Mouse (Mus musculus): ENCODE measurements around the gene Pald1. TPM values are rescaled to one million over a fixed set of nuclear protein-coding genes. Genes with fewer than 3 reads are reported as not detected.
A peak's percentile ranks its signal among the peaks of the same experiment; 100 is the strongest.

The Pald1 gene
- 10 to 100 TPM; 13.2 to 24.9 (median 19.0) TPM for total RNA-seq (2022)

DNA sequence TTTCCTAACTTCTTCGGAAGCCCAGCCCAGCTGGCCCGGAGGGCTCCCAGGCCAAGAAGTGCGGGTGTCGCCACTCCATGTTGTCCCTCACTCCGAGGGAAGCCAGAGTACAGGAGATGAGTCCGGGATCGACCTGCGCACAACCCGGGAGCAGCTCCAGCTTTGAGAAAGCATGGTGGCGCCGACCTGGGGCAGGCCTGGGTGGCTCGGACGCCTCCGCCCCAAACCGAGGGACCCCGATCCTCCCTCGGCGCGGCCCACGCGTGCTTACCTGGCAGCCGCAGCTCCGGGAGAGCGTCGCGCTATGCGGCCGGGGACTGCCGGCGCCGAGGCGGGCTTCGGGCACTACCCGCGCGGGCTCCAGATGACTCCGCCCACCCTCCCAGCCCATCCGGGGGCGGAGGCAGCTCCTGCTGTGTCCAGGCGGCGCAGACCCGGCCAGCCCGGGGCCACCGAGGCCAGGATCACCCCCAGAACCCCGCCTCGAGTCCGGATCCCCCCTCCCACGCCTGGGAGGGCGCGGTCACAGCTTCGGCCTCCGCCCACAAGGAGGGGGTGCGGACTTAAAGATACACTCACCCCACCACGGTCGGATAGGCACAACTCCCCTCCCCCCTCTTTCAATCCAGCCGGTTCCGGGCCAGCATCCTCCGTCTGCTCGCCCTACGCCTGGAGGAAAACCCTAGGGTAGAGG is at the start of gene Pald1:
Gene Pald1, minus strand, starts transcription at position 510 of the 694 bp plus-strand sequence.
- peak; percentile 79 for DNase-seq

DNA sequence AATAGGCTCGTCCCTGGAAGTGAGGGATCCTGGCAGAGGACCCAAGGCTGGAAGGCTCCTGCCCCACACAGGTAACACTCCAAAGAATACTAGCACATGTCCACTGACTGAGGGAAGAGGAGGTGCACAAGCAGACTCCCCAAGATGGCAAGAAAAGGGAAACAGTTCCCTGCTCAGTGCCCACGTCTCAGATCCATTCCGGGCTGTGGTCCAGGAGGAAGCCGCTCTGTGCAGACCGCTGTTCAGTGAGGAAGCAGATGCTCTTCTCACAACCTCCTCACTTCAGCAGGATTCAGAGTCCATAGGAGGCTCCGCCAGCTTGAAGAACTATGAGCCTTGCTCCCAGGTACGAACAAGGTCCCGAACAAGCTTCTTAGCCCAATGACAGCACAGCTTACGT is 48.0 kb upstream of the Pald1 start:
- DNase-seq: no peak

DNA sequence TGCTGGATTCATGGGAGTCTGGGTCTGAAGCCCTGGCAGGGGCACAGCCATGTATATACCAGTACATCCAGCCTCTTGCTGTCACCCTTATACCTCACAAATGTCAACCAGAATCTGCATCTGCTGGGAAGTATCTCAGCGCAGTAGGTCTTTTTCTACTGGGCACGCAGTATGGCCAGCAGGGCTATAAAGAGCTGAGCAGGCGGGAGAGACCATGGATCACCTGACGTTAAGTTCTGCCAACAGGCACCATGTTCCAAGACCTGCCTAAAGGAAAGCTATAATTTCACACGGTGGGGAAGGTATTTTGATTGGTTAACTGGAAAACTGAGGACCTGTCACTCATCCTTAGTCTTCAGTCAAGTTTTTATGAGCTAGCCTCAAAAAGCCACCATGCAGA is 45.7 kb upstream of the Pald1 start:
- DNase-seq: no peak

DNA sequence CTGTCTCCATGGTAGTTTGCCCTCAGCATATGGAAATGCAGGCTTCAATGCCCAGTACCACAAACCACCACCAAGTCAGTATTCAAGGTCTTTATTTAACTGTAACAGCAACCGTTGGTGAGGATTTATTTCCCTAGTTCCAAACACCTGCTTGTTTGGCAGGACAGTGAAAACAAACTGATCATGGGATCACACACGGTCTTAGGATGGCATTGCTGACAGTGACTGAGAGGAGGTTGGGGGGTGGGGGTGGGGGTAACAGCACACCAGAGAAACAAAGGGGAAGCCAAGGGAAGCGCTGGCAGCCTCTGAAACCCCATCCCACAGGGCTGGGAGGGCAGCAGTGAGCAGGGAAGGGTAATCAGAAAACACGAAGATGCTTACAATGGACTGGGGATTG is 45.1 kb upstream of the Pald1 start:
- DNase-seq: no peak

DNA sequence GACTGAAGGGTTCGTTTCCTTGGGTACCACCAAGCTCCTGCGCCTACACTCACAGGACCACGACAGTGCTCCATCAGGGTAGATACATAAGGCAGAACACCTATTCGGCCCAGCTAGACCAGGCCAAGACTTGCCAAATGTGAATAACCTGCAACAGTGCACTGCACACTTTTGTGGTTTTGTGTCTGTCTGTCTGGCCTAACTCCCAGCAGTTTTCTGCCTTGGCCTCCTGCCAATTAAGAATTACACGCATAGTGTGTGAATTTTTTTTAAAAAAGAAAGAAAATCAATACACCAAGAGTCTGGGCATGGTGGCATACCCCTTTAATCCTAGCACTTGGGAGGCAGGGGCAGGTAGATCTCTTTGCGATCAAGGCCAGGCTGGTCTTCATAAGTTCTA is 44.6 kb upstream of the Pald1 start:
- DNase-seq: no peak

DNA sequence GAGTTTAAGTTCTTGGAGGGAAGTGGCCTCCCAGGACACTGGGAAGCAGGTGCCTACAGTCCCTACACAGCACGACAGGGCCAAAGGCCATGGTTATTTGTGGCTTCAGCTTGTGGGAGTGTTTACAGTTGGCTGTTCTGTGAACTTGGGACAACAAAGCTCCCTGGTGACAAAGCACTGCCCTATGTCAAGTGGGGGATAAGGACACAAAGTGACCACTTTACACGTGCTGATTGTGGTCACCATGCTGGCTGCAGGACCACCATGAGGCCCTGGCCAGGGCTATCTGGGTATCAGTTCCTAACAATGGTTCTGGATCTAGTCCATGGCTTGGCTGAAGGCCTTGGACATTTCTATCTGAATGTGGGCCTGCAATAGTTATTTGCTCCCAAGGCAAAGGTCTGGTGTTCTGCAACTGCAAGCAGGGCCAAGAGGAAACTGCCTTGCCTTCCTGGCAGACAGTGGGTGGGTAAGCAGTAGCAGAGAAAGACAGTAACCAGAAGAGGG is 43.0 kb upstream of the Pald1 start:
- peak; percentile 21 for DNase-seq

DNA sequence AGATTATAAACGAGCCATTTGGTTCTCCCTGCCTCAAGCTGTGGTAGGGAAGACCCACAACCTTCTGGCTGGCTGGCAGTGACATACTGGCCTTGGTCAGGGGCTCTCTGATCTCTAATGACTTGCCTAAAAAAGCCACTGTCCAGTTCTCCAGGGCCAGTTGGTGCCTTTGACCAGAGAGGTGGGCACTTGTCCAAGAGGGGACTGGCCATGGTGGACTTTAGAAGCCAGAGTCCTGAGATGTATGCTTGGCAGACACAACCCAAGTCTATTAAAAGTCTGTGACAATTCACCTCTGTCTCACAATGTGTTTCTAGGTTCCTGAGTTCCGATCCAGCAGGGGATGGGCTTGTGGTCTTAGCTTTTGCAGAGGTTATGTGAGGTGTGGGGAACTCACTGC is 41.7 kb upstream of the Pald1 start:
- no peak for DNase-seq

DNA sequence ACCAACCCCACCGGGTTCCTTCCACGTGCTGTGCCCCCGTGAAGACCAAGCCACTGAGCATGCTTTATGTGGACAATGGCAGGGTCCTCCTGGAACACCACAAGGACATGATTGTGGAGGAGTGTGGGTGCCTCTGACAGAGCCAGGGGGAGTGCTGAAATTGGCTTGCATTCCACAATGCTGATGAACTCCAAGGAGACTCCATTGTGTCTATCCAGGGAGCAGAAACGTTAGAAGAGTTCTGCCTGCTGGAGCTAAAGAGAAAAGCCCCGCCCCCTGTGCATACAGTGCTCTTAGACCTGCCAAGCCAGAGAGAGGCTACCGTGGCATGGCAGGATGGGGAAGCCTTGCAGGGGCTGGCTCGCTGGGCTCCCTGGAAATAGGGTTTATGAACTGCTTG is 41.2 kb upstream of the Pald1 start:
- DNase-seq: no peak

DNA sequence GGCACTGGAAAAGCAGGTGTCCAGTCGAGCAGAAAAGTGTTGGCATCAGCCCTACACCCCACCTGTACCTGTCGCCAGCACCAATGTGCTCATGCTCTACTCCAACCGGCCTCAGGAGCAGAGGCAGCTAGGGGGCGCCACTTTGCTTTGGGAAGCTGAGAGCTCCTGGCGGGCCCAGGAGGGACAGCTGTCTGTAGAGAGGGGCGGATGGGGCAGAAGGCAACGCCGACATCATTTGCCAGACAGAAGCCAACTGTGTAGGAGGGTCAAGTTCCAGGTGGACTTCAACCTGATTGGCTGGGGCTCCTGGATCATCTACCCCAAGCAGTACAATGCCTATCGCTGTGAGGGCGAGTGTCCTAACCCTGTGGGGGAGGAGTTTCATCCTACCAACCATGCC is 40.0 kb upstream of the Pald1 start:
- DNase-seq: no peak

DNA sequence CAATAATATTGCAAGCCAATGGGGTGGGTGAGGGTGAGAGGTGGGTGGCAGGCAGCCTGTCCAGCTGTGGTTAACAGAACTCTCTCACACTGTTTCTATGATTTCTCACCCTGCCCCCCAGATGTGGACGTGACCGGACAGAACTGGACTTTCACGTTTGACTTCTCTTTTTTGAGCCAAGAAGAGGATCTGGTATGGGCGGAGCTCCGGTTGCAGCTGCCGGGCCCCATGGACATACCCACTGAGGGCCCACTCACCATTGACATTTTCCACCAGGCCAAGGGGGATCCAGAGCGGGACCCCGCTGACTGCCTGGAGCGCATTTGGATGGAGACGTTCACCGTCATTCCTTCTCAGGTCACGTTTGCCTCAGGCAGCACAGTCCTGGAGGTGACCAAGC is 39.5 kb upstream of the Pald1 start:
- DNase-seq: no peak

DNA sequence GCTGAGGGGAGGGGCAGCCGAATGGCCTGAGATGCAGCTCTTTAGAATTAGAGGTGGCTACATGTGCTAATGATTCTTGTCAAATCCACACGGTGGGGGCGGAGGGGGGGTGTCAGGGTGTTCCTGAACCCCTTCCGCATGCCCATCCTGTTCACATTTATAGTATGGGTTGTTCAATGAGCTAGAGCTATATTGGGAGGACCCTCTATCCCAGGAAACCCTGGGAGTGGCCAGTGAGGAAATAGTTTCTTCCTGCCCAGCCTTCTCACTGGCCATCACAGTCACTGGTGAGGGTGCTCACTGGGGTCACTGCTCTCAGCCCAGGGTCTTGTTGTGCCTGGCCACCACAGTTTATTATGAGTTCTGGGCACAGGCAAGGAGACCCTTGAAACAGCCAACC is 36.7 kb upstream of the Pald1 start:
- DNase-seq: no peak

DNA sequence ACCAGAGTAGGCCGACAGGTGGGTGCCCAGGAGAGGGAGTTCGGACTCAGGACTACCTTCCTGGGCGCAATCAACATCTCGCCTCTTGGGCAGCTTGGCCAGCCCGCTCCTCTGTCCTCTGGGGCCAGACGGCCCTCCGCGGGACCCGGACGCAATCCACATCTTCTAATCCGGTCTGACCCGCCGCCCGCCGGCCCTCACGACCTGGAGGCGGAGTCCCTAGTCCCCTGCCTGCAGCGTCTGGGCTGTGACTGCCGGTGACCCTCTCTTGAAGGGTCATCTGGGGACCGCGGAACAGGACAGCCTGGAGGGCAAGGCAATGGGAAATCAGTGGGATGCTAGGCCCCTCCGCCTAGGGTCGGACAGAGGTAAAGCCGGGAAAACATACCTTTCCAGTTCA is 35.8 kb upstream of the Pald1 start:
- no peak for DNase-seq

DNA sequence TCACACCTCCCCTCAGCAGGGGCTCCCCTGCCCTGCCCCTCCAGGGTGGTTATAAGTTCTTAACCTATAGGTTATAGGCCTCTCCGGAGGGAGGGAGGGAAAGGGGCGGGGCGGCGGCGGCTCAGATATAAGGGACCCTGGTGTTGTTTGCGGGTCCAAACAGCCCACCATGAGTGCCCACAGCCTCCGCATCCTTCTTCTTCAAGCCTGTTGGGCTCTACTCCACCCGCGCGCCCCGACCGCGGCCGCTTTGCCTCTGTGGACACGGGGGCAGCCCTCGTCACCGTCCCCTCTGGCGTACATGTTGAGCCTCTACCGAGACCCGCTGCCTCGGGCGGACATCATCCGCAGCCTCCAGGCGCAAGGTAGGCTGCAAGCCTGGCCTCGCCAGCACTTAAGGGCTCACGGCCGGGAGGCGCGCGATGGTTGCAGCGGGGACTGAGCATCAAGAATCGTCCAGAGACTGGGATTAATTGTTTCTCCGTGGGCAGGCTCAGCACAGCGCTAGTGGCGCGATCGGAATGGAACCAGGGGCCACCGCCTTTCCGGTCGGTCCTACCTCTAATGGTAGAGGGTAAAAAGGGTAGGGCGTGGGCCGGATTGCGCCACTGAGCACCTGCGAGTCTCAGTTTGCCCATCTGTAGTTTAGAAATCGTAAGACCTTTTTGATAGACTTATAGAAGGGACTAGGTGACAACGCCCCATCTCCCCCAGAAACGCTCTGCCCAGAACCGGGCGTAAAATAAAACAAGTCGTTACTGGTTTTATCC is 35.0 kb upstream of the Pald1 start:
- DNase-seq: no peak

DNA sequence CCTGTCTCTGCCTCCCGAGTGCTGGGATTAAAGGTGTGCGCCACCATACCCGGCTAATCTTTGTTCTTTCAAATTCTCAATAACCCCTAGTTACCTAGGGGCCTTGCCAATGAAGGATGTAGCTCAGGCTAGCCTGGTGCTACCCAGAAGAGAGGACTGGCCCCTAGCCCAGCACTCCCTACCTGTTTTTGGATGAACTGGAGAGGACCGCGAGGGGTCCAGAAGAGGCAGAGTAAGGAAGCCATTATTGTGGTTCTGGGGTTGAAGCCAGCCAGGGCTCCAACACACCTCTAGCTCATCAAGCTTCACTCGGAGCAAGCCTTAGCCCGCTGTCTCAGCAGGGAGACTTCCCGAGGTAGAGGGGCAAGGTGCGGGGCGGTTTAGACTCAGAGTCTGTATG is 34.3 kb upstream of the Pald1 start, which contains the start of gene Nodal:
Gene Nodal, plus strand, starts transcription at position 301 of the 400 bp plus-strand sequence.
- DNase-seq: no peak

DNA sequence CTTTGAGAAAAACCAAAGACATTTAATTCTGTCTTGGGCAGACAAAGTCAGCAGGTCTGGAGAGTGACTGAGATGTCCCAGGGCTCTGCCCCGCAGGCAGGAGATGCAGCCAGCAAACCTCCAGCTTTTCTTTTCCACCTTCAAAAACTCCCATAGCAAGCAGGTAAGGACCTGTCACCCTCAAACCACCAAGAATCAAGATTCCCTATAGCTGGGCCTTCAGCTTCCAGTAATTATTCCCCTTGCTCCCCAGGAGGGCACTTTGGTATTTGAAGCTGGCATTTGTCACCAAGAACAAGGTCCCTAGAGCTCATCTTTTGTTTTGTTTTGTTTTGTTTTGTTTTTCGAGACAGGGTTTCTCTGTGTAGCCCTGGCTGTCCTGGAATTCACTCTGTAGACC is 33.7 kb upstream of the Pald1 start:
- no peak for DNase-seq

DNA sequence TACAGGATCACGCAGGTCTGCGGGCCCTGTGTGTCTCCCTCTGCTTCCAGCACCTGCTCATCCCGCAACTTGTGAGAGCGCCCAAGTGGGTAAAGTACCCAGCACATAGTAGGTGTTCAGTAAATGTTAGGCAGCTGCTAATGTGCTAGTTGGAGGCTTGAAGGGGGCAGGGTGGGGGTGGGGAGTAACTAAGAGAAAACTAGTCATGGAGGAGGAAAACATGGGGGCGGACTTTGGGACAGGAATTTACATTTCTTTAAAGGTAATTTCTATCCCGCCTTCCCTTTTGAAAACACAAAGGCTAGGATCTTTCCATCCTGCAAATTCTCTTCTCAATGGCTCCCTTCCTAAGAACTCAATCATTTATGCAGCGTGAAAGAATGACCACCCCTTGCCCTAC is 33.2 kb upstream of the Pald1 start:
- no peak for DNase-seq

DNA sequence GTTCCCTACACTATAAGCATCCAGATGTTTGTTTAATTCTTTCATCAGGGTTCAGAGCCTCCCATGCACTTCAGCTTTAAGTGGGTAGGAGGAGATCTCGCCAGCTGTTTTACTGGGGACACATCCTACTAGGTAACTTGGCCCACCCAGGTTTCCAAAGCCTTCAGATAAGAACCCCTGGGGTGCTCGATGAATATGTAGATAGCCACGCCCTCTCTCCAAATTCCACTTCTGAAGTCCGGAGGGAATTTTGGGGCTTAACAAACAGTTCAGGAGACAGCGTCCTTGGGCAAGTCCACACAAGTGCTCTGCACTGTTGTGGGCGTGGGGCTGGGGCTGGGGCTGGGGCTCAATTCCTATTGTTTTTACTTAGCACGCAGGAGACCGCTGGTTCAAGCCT is 32.6 kb upstream of the Pald1 start:
- no peak for DNase-seq

DNA sequence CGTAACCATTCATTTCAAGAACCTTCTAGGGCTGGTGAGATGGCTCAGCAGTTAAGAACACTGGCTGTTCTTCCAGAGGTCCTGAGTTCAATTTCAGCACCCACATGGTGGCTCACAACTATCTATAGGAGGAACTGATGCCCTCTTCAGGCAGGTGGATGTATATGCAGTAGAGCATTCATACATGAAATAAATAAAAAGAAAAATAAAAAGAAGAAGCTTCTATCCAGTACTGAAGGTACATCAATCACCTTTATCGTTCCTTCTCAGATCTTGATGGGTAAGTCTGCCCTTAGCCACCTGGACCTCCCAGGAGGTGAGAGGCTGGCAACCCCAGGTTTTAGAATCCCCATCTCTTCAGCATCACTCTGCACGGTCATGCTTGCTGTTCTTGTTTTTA is 31.9 kb upstream of the Pald1 start:
- no peak for DNase-seq

DNA sequence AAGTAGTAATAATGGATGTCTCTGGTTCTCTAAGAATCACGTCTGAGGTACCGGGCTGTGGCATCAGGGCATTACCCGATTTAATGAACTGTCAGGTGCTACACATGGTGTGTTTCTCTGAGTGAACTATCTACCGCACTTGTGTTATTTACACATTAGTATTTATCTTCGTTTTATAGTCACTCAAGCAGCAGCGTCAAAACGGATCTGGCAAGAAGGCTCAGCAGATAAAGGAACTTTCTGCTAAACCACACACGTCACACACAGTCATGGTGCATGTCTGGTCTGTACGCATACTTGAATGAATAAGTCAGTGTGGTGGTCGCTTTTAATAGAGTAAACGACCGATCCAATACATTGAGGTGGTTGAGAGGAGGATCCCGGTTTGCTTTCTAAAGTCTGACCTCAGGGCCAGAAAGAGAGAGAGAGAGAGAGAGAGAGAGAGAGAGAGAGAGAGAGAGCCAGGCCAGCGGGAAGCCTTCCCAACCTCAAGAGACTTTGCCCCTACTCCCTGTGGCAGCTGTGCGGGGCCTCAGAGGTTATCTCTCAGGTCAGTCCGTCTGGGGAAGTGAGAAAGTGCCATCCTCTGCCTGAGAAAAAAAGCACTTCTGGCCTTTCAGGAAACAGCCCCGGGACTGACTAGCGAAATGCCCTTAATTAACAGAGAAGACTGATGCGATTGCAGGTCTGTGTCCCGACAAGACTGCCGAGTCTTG is 29.7 kb upstream of the Pald1 start:
- no peak for DNase-seq

DNA sequence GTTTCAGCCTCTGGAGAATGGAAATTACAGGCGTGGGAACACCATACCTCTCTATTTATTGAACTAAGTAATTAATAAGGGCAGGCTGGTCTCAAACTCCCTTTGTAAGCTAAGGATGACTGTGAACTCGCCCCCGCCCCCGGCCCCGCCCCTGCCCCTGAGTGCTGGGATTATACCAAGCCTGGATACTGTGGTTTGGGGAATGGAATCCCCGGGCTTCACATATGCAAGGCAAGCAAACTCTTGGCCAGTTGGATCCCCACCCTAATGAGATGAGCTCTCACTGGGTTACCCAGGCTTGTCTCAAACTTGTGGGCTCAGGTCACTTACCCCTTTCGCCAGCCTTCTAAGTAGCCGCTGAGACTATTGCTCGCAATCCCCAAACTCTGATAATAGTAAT is 26.9 kb upstream of the Pald1 start:
- no peak for DNase-seq

DNA sequence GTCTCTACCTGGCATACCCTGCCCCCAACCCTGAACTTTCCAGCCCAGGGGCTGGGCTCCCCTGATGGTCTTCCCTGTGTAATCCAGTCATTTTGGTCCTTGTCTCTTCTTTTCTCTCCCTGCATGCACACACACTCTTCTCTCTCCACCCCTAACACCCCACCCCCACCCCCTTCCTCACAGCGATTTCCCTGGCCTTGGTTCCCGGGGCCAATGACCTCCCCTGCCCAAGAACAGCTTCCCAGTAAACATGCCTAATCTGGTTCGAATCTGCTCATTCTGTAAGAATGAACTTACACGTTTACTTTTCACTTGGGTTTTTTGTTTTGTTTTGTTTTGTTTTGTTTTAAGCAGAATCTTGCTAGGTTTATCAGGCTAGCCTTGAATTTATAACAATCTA is 26.4 kb upstream of the Pald1 start:
- no peak for DNase-seq

DNA sequence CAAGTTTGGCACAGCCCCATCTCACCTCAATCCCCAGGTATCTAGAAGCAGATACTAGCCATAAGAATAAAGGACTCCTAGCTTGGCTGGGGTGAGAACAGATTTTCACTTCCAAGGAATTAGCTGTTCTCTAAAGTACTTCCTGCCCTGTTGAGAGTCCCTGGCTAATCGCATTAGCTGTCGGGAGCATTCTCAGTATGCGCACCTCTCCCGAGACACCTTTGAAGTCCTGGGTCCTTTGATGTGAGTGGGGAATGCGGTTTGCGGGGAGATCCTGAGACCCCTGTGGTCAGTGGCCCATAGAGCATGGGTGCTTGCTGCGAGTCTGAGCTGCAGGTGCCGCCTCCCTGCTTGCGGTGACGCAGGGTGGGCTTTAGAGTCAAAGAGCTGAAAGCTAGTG is 22.6 kb upstream of the Pald1 start:
- DNase-seq: no peak

DNA sequence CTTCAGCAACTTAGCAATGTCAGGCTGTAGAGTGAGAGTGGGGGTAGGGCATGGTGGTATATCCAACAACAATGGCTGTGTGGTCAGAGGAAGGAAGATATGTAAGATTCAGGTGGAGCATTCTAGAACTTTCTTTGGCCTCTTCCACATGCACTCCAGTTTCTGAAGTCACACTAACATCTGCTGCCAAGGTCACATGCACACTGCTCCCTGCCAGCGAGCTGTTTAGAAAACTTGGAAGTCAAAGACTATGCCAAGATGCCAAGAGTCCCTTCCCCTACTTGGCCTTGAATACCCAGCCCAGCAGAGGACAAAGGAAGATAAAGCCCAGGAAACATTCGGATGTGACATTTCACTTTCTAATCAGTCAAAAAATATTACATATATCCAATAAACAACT is 19.6 kb upstream of the Pald1 start:
- no peak for DNase-seq

DNA sequence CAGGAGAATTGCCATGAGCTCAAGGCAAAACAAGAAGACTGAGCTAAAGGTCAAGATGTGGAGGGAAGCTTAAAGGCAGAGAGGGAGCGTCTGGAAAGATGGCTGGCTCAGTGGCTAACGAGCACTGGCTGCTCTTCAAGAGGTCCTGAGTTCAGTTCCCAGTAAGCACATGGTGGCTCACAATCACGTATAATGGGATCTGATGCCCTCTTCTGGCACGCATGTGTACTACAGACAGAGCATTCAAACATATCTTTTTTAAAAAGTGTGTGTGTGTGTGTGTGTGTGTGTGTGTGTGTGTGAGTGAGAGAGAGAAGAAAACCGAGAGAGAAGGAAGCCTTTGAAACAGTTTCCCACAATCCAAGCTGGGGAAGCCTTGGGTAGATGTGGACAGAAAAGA is 19.1 kb upstream of the Pald1 start:
- no peak for DNase-seq

Data from adrenal gland, adult 8-10 months (tissue).